Mouse (Mus musculus) ovary, postnatal 14 days (tissue): ENCODE results near the gene Nkapd1.
A peak's percentile ranks its signal among the peaks of the same experiment; 100 is the strongest.
"Not testable (repeated sequence)": the region's sequence is repeated elsewhere in the genome, so short reads cannot be mapped to it uniquely, and the experiment has no call there.

Source experiments
- DNase-seq: peaks from one replicate; pipeline ENCODE4 v3.0.0; 2022; ENCODE audit warnings: low spot score

The Nkapd1 gene

GRCm38 (mm10) chr9:50616766-50617603 is at the start of gene Nkapd1, which contains the start of gene Pih1d2:
TSS of gene Nkapd1 (minus strand) at chr9:50617464.
TSS of gene Pih1d2 (plus strand) at chr9:50617321.
- peak; percentile 94 for DNase-seq

GRCm38 (mm10) chr9:50666442-50666841 is 49.2 kb upstream of the Nkapd1 start:
- no peak for DNase-seq

GRCm38 (mm10) chr9:50664826-50665225 is 47.6 kb upstream of the Nkapd1 start:
- DNase-seq, result no peak

- DNase-seq, result no peak
These were observed 43.2 kb upstream of the Nkapd1 start for GRCm38 (mm10) chr9:50660431-50660830.

GRCm38 (mm10) chr9:50659392-50660217 is 42.3 kb upstream of the Nkapd1 start, which contains the start of gene Dlat:
TSS of gene Dlat (minus strand) at chr9:50659780.
- DNase-seq, result peak; percentile 79

- DNase-seq, result no peak
These were observed 41.7 kb upstream of the Nkapd1 start for GRCm38 (mm10) chr9:50658941-50659388.

- no peak for DNase-seq
These were observed 41.1 kb upstream of the Nkapd1 start for GRCm38 (mm10) chr9:50658391-50658790.

GRCm38 (mm10) chr9:50650503-50650902 is 33.2 kb upstream of the Nkapd1 start:
- DNase-seq, result no peak

GRCm38 (mm10) chr9:50646826-50647370 is 29.6 kb upstream of the Nkapd1 start:
- DNase-seq, result no peak

- DNase-seq, result no peak
These were observed 17.0 kb upstream of the Nkapd1 start for GRCm38 (mm10) chr9:50634270-50634669.

- no peak for DNase-seq
These were observed 15.8 kb upstream of the Nkapd1 start for GRCm38 (mm10) chr9:50633059-50633458.

- DNase-seq, result no peak
These were observed 14.9 kb upstream of the Nkapd1 start for GRCm38 (mm10) chr9:50632016-50632688.

- DNase-seq, result not testable (repeated sequence)
These were observed 13.6 kb upstream of the Nkapd1 start for GRCm38 (mm10) chr9:50630903-50631302.

- DNase-seq, result no peak
These were observed 598 bp upstream of the Nkapd1 start for GRCm38 (mm10) chr9:50617794-50618330.

GRCm38 (mm10) chr9:50616161-50616560 is 1.1 kb downstream of the Nkapd1 start:
- no peak for DNase-seq

- DNase-seq, result no peak
These were observed 5.1 kb downstream of the Nkapd1 start for GRCm38 (mm10) chr9:50612115-50612514.

- no peak for DNase-seq
These were observed 12.9 kb downstream of the Nkapd1 start for GRCm38 (mm10) chr9:50604338-50604737.

- no peak for DNase-seq
These were observed 13.3 kb downstream of the Nkapd1 start for GRCm38 (mm10) chr9:50603998-50604324.

- DNase-seq, result peak; percentile 89
These were observed 13.9 kb downstream of the Nkapd1 start, which contains the start of the genes Sdhd and Timm8b for GRCm38 (mm10) chr9:50603189-50603997. TSS of gene Sdhd (minus strand) at chr9:50603812. TSS of gene Timm8b (plus strand) at chr9:50603910.

- DNase-seq, result no peak
These were observed 15.0 kb downstream of the Nkapd1 start for GRCm38 (mm10) chr9:50602055-50602845.
